Mouse (Mus musculus) cerebral cortex, adult 2 months (tissue): Measurements from ENCODE around the gene Armc9.

Experiments
- WGBS: fragments of 180-500 bp; shearing (Covaris S2); methylation state at CpG from one replicate; pipeline ENCODE4 v1.1.7; 2018; 5-methylcytosine and 5-hydroxymethylcytosine counted together

Armc9 gene

GRCm38 (mm10) chr1:86281781-86282536 lies 127.4 kb downstream of the Armc9 start:
- WGBS = 48% methylated on average over 11 of the region's 11 CpGs

GRCm38 (mm10) chr1:86284101-86284500 lies 129.5 kb downstream of the Armc9 start:
- WGBS = 92% methylated on average over 5 of the region's 5 CpGs

- WGBS = 81% methylated on average over 6 of the region's 6 CpGs
Observed at GRCm38 (mm10) chr1:86285295-86285694, 130.7 kb downstream of the Armc9 start.

GRCm38 (mm10) chr1:86287473-86287872 lies 132.9 kb downstream of the Armc9 start:
- 81% methylated on average over 4 of the region's 4 CpGs for WGBS

GRCm38 (mm10) chr1:86290452-86290851 lies 135.9 kb downstream of the Armc9 start:
- WGBS = 36% methylated on average over 3 of the region's 3 CpGs

- WGBS = 83% methylated on average over 3 of the region's 3 CpGs
Observed at GRCm38 (mm10) chr1:86293091-86293490, 138.5 kb downstream of the Armc9 start.

- 92% methylated on average over 5 of the region's 5 CpGs for WGBS
Observed at GRCm38 (mm10) chr1:86293868-86294267, 139.3 kb downstream of the Armc9 start.

GRCm38 (mm10) chr1:86294472-86294871 lies 139.9 kb downstream of the Armc9 start:
- WGBS = 73% methylated on average over 4 of the region's 4 CpGs

- WGBS = 76% methylated on average over 2 of the region's 2 CpGs
Observed at GRCm38 (mm10) chr1:86300093-86300492, 145.5 kb downstream of the Armc9 start.

GRCm38 (mm10) chr1:86300731-86301130 lies 146.2 kb downstream of the Armc9 start:
- WGBS = 61% methylated on average over 7 of the region's 7 CpGs

- WGBS = 64% methylated on average over 6 of the region's 6 CpGs
Observed at GRCm38 (mm10) chr1:86301221-86302091, 146.9 kb downstream of the Armc9 start.

GRCm38 (mm10) chr1:86302532-86302931 lies 148.0 kb downstream of the Armc9 start, which contains the start of gene B3gnt7:
Gene B3gnt7 (plus strand): TSS chr1:86302832.
- 66% methylated on average over 6 of the region's 6 CpGs for WGBS

GRCm38 (mm10) chr1:86303063-86303872 lies 148.7 kb downstream of the Armc9 start:
- under 1% methylated on average over 64 of the region's 65 CpGs for WGBS

- WGBS = 9% methylated on average over 16 of the region's 16 CpGs
Observed at GRCm38 (mm10) chr1:86303873-86304250, 149.3 kb downstream of the Armc9 start.

- WGBS = 89% methylated on average over 3 of the region's 3 CpGs
Observed at GRCm38 (mm10) chr1:86306686-86307085, 152.1 kb downstream of the Armc9 start.

GRCm38 (mm10) chr1:86307177-86307762 lies 152.7 kb downstream of the Armc9 start:
- 80% methylated on average over 7 of the region's 7 CpGs for WGBS

GRCm38 (mm10) chr1:86307871-86308641 lies 153.5 kb downstream of the Armc9 start:
- 86% methylated on average over 4 of the region's 4 CpGs for WGBS

- WGBS = 96% methylated on average over 7 of the region's 7 CpGs
Observed at GRCm38 (mm10) chr1:86309270-86309833, 154.8 kb downstream of the Armc9 start.

GRCm38 (mm10) chr1:86310536-86311310 lies 156.1 kb downstream of the Armc9 start:
- WGBS = 69% methylated on average over 15 of the region's 15 CpGs
